Mouse (Mus musculus) heart, adult 2 months (tissue): Measurements from ENCODE around the gene Dchs1.

ENCODE experiments used
- CTCF ChIP-seq: fragments of 200-600 bp; IDR thresholded peaks from 2 replicates; pipeline ENCODE4 v1.8.1; 2022; ENCODE audit warnings: antibody characterized with exemption, mild to moderate bottlenecking, moderate library complexity
- EP300 ChIP-seq: fragments of 200-500 bp; IDR thresholded peaks from 2 replicates; pipeline ENCODE4 v1.6.1; 2011; ENCODE audit warnings: low read depth, low read length, control low read depth; ENCODE audit not compliant: insufficient read depth
- POLR2A ChIP-seq: fragments of 200-500 bp; IDR thresholded peaks from 2 replicates; pipeline ENCODE4 v1.6.1; 2011; ENCODE audit warnings: mild to moderate bottlenecking, low read depth, low read length, control low read depth; ENCODE audit not compliant: insufficient read depth

DNA sequence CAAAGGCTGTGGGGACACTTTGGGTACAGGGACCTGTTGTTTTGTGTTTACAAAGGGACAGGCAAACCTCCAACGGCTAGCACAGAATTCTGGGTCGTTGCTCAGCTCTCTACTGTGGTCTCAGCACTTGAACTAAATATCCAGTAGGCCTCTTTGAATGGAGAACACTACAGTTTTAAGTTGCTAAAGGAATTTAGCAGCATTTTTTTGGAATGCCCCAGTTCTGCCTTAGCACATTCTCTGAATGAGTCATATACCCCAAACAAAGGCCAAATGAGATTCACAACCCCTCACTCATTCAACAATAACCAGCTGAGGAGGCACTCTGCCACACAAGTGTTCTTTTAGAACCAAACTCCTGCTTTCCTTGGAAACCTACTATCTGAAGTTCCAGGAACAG lies 65.5 kb downstream of the Dchs1 start:
- no peak for TF ChIP-seq CTCF
- no peak for TF ChIP-seq POLR2A
- TF ChIP-seq EP300: no peak
